Mouse (Mus musculus) cerebral cortex, adult 2 months (tissue): Measurements from ENCODE around the gene Zfp346.

ENCODE experiments used
- WGBS: fragments of 180-500 bp; shearing (Covaris S2); methylation state at CpG from one replicate; pipeline ENCODE4 v1.1.7; 2018; 5-methylcytosine and 5-hydroxymethylcytosine counted together

The Zfp346 gene

GRCm38 (mm10) chr13:55105045-55105952, at the start of gene Zfp346:
Gene Zfp346 (plus strand): TSS chr13:55105311.
- WGBS: under 1% methylated on average over 66 of the region's 66 CpGs

- WGBS: 99% methylated on average over 2 of the region's 2 CpGs
These were observed 47.1 kb upstream of the Zfp346 start for GRCm38 (mm10) chr13:55058042-55058441.

- WGBS: 86% methylated on average over 2 of the region's 2 CpGs
These were observed 41.8 kb upstream of the Zfp346 start for GRCm38 (mm10) chr13:55063276-55063675.

GRCm38 (mm10) chr13:55069719-55070118, 35.4 kb upstream of the Zfp346 start:
- 76% methylated on average over 7 of the region's 7 CpGs for WGBS

GRCm38 (mm10) chr13:55071322-55071721, 33.8 kb upstream of the Zfp346 start:
- WGBS: 3% methylated on average over 3 of the region's 3 CpGs

GRCm38 (mm10) chr13:55075597-55075996, 29.5 kb upstream of the Zfp346 start:
- 43% methylated on average over 5 of the region's 5 CpGs for WGBS

- 42% methylated on average over 4 of the region's 4 CpGs for WGBS
These were observed 12.5 kb upstream of the Zfp346 start for GRCm38 (mm10) chr13:55092588-55092987.

- 95% methylated on average over 3 of the region's 3 CpGs for WGBS
These were observed 7.3 kb upstream of the Zfp346 start for GRCm38 (mm10) chr13:55097841-55098240.

GRCm38 (mm10) chr13:55099066-55099725, 5.9 kb upstream of the Zfp346 start:
- WGBS: 20% methylated on average over 20 of the region's 20 CpGs

- under 1% methylated on average over 79 of the region's 81 CpGs for WGBS
These were observed 5.2 kb upstream of the Zfp346 start, which contains the start of gene Uimc1 for GRCm38 (mm10) chr13:55099726-55100478. Gene Uimc1 (minus strand): TSS chr13:55100300.

GRCm38 (mm10) chr13:55101627-55102026, 3.5 kb upstream of the Zfp346 start:
- 92% methylated on average over 11 of the region's 11 CpGs for WGBS

GRCm38 (mm10) chr13:55102366-55102765, 2.7 kb upstream of the Zfp346 start:
- WGBS: 94% methylated on average over 3 of the region's 3 CpGs

- WGBS: 66% methylated on average over 2 of the region's 2 CpGs
These were observed 1.8 kb upstream of the Zfp346 start for GRCm38 (mm10) chr13:55103351-55103750.

GRCm38 (mm10) chr13:55105953-55106691, 1.0 kb downstream of the Zfp346 start:
- WGBS: 14% methylated on average over 8 of the region's 8 CpGs

GRCm38 (mm10) chr13:55107116-55107515, 2.0 kb downstream of the Zfp346 start:
- WGBS: 83% methylated on average over 4 of the region's 4 CpGs

- WGBS: 41% methylated on average over 8 of the region's 8 CpGs
These were observed 2.6 kb downstream of the Zfp346 start for GRCm38 (mm10) chr13:55107694-55108093.

GRCm38 (mm10) chr13:55114375-55114774, 9.3 kb downstream of the Zfp346 start:
- 92% methylated on average over 6 of the region's 6 CpGs for WGBS

- WGBS: 85% methylated on average over 6 of the region's 6 CpGs
These were observed 19.8 kb downstream of the Zfp346 start for GRCm38 (mm10) chr13:55124903-55125302.

- WGBS: 100% methylated on average over 2 of the region's 2 CpGs
These were observed 28.3 kb downstream of the Zfp346 start, which contains the start of gene Gm17617 for GRCm38 (mm10) chr13:55133448-55133847. Gene Gm17617 (minus strand): TSS chr13:55133548.

- WGBS: 13% methylated on average over 5 of the region's 5 CpGs
These were observed 30.3 kb downstream of the Zfp346 start for GRCm38 (mm10) chr13:55135382-55135781.

GRCm38 (mm10) chr13:55140271-55140670, 35.2 kb downstream of the Zfp346 start:
- 83% methylated on average over 2 of the region's 2 CpGs for WGBS
